Mouse (Mus musculus) thymus, adult 2 months (tissue): ENCODE results near the gene 2510009E07Rik.

Experiments
- CTCF ChIP-seq: fragments of 200-500 bp; IDR thresholded peaks from 2 replicates; pipeline ENCODE4 v1.5.1; 2012; ENCODE audit warnings: mild to moderate bottlenecking, control low read depth, low read length, moderate library complexity, borderline replicate concordance; ENCODE audit not compliant: control insufficient read depth, poor library complexity, insufficient read depth; ENCODE audit errors: extremely low read depth
- POLR2A ChIP-seq: fragments of 200-500 bp; IDR thresholded peaks from 2 replicates; pipeline ENCODE4 v1.6.1; 2012; ENCODE audit warnings: mild to moderate bottlenecking, low read length, control low read depth, moderate library complexity; ENCODE audit not compliant: control insufficient read depth, poor library complexity, insufficient read depth; ENCODE audit errors: extremely low read depth

- TF ChIP-seq CTCF (no peak), POLR2A (no peak)
These were observed 40.1 kb downstream of the 2510009E07Rik start for GRCm38 (mm10) chr16:21654384-21654783.
